Mouse (Mus musculus) cerebellum, postnatal 14 days (tissue): ENCODE measurements around the gene Large1.
"Not testable (repeated sequence)": the region's sequence is repeated elsewhere in the genome, so short reads cannot be mapped to it uniquely, and the experiment has no call there.

ENCODE experiments used
- DNase-seq, 2 experiments: peaks; one replicate each; pipeline ENCODE4 v3.0.0; 2021; ENCODE audit warnings: mixed read lengths in 2 of 2

Large1 gene

GRCm38 (mm10) chr8:73161564-73161963 is 191.8 kb downstream of the Large1 start:
- no peak for DNase-seq

DNA sequence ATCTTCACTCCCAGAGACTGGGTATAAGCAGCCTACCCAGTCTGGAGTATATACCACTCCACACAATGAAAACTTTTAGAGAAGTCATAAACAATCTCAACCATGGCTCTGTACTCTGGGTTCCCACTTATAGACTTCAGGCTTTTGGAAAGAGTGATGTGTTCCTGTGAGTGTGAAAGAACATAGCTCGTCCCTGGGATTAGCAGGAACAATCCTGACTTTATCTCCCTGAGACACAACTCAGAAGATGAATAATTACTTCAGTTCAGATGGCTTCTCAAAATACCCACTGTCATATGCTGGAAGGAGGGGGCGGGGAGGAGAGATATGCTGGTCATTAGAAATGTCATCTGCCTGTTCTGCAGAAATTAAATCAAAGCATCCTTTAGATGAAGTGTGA is 192.4 kb downstream of the Large1 start:
- DNase-seq = no peak

DNA sequence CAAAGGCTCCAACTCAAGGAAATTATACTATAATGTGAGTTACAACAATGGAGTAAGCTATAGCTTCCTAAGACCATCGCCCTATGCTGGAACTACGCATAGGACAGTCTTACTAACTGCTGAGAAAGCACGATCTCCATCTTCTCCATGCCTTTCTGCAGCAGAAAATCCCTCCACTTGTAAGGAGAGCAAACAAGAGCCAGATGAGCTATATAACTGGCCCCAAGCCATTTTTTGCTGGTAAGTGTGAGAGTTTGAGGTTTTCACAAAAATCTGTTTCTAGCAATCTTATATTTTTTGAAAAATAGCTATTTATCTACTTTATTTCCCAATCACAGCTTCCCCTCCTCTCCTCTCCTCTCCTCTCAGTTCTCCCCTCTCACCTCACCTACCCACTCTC is 206.1 kb downstream of the Large1 start:
- no peak for DNase-seq

- no peak for DNase-seq
These were observed 210.5 kb downstream of the Large1 start for GRCm38 (mm10) chr8:73142660-73143395.

DNA sequence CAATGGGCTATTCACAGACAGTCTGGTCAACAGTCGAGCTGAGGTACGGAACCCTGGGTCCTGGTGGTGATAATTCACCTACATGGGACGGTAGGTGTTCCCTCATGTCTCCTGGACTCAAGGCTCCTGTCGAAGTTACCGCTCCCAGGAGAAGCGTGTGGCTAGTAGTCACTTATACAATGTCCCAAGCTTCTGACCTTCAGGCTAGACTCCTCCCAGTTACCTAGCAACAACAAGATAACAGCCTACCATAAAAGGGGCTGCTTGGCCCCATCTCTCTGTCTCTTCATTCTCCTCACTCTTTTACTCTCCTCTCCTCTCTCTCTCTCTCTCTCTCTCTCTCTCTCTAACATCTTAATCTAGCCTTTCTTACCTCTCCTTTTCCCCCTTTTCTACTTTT is 217.9 kb downstream of the Large1 start:
- DNase-seq = no peak

GRCm38 (mm10) chr8:73132080-73132479 is 221.3 kb downstream of the Large1 start:
- no peak for DNase-seq

- no peak for DNase-seq
These were observed 229.4 kb downstream of the Large1 start for GRCm38 (mm10) chr8:73123864-73124499.

DNA sequence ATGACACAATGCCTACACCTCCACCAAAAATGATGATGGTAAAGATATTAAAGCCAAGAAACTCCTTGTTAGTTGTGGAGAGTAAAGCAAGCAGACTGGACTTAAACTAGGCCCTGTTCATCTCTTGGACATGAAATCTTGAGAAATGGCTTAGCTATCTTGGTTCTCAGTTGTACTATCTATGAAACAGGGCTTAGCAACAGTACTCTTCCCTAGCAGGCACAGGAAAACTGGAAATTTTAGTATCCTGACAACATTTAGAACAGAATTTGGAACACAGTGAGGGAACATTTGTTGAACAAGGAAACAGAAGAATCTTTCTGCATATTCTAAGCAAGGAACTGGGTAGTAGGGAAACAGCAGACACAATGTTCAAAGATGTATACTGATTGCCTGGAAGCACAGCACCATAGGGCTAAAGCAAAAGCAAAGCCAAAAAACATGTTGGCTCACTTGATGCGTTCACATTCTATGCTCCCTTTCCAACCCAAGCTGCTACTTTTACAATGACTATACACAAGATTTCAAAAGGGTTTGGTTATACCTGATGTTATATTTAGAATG is 240.9 kb downstream of the Large1 start:
- no peak for DNase-seq

DNA sequence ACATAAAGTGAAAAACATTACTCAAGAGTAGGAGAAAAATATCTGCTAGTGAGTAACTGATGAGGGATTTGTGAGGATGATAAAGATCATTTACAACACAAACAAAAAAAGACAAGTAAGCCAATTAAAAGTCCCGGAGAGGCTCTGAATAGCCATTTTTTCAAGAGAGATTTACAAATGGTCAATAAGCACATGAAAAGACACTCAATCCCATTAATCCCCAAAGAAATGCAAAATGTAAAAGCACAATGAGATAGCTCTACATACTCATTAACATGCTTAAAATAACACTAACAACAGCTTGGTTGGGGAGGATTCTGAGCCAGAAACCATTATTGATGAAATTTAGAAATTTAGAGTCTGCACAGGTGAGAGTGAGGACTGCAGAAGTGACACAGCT is 249.3 kb downstream of the Large1 start:
- no peak for DNase-seq

DNA sequence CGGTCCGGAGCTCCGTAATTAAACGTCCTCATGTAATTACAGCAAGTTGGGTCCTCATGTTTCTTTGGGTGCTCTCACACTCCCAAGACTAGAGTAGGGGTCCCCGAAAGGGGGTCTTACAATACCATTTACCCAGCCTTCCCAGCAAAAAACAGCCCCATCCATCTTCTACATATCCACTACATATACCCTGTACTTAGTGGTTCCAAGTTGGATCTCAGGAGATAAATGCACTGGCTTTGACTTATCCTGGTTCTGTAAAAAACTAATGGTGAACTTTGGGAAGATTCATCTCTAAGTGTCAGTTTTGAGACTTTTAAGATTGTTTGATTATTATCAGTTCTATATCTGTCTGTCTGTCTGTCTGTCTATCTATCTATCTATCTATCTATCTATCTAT is 252.3 kb downstream of the Large1 start:
- no peak for DNase-seq

DNA sequence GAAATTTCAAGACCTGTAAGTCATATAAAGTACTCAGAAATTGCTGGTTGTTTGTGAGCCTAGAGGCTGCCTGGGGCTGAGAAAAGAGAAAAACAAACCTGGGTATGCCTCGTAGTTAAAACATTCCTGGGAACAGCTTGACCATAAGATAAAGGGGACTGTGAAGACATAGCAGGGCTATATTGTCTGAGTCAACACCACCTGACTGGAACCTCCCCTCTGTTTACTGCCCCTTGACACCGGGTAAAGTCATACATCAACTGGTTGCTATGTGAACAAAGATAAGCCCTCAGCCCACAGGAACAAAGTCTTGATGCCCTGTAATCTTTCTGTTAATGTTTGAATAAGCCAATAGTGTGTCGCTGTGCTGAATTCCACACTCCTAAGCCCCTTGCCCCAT is 252.7 kb downstream of the Large1 start:
- DNase-seq = not testable (repeated sequence)

GRCm38 (mm10) chr8:73099542-73099941 is 253.8 kb downstream of the Large1 start:
- no peak for DNase-seq

GRCm38 (mm10) chr8:73096952-73097351 is 256.4 kb downstream of the Large1 start:
- DNase-seq = no peak

DNA sequence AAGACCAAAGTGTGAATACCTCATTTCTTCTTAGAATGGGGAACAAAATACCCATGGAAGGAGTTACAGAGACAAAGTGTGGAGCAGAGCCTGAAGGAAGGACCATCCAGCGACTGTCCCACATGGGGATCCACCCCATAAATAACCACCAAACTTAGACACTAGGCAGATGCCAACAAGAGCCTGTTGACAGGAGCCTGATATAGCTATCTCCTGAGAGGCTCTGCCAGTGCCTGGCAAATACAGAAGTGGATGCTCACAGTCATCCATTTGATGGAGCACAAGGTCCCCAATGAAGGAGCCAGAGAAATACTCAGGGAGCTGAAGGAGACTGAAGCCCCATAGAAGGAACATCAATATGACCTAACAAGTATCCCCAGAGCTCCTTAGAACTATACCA is 275.6 kb downstream of the Large1 start:
- not testable (repeated sequence) for DNase-seq

- no peak for DNase-seq
These were observed 291.9 kb downstream of the Large1 start for GRCm38 (mm10) chr8:73061410-73061809.

DNA sequence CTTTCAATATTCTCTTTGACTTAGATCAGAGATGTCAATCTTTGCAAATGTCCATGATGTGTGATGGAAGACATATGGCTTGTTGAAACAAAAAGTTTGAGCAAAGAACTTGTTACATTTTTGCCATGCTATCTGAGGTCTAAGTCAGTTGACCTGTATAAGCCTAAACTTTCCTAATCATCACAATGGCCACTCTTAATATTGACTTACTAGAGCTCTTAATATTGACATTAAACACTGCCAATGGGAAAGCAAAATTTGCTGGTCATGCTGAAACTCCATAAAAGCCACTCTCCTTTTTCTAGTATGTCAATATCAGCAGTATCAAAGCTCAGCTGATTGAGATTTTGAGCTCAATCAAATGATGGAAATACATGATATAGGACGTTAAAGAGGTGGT is 298.6 kb downstream of the Large1 start:
- DNase-seq = no peak

DNA sequence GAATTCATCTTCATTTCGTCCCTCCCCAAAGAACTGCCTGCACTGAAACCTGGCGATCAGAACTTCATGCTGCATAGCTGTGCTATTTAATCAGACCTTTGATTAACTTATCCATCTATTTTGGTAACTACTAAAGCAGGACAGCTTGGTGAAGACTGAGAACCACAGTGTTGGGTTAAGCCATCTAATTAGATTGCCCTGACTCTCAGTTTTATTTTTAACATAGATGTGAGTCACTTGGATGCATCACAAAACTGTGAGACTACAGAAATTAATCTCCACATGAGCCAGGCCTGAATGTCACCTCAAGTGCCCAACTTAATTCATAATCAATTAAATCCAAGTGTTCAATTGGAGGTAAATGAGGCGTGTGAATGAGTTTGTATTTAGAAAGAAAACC is 299.5 kb downstream of the Large1 start:
- no peak for DNase-seq

GRCm38 (mm10) chr8:73052414-73052813 is 300.9 kb downstream of the Large1 start:
- no peak for DNase-seq

- DNase-seq = no peak
These were observed 305.2 kb downstream of the Large1 start for GRCm38 (mm10) chr8:73048136-73048535.

GRCm38 (mm10) chr8:73029787-73030186 is 323.6 kb downstream of the Large1 start:
- DNase-seq = no peak

DNA sequence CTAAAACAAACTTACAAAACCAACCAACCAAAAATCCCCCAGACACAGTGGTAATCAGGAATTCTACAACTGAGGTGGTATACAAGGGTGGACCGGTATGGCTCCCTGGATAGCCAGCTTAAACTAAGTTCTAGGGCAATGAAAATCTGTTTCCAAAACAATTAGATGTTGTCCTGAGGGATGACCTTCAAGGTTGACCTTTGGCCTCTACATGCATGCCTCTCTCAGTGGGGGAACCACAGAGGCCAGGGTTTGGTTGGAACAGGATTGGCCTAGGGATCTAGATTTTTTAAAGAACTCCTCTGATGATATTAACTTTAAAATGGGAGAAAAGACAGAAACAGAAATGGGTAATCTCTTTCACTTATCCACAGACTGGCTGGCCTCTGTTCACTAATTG is 335.1 kb downstream of the Large1 start:
- DNase-seq = no peak

GRCm38 (mm10) chr8:73017601-73018000 is 335.7 kb downstream of the Large1 start:
- DNase-seq = peak in 1 of 2 experiments; percentile 27

DNA sequence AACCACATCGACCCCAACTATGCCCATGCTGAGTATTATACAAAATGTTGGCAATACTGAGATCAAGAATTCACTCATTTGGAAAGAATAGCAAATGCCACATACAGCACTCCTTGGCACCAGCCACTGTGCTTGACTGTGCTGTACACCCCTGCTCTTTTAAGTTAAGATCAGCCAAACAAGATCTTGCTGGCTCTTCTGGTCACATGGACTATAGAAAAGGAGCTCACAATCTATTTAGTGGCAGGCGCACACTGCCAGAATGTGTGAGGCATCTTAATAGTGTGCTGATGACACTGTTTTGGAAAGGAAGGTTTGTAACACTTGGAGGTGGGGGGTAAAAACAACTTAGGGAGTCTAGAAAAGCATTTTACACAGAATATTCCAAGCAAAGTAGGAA is 337.0 kb downstream of the Large1 start:
- no peak for DNase-seq

DNA sequence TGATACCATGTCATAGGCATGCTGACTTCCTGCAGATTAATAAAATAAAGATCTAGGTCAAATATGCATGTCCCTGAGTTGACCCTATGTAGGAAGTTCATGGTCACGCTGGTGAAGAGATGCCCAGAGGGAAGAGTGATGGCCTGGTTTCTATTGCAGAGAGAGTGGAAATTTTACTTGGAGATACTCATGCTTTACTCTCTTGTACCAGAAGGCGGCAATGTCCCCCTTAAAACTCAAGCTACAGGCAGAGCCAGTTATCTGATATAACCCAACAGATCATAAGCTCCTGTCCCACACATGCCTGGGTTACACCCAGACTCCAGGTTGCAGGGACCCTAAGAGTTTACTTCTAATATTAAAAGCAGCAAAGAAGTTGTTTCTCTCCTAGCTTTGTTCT is 345.9 kb downstream of the Large1 start:
- peak; percentile 31 to 36 for DNase-seq
